Mouse (Mus musculus) lung, postnatal 4 days (tissue): ENCODE measurements at regions not wholly inside any gene's neighbourhood (a gene's known extent, or its start where the extent isn't known, plus 50 kb on each side); places are given as distances from the start of the nearest gene placed in this dataset.

ENCODE experiments used
- DNase-seq, 2 experiments: peaks; one replicate each; pipeline ENCODE4 v3.0.0; 2021

- DNase-seq: no peak
Measured at GRCm38 (mm10) chr1:105070661-105071455, 285.7 kb downstream of the Rnf152 start.

- no peak for DNase-seq
Measured at GRCm38 (mm10) chr1:105067902-105068301, 288.6 kb downstream of the Rnf152 start.

DNA sequence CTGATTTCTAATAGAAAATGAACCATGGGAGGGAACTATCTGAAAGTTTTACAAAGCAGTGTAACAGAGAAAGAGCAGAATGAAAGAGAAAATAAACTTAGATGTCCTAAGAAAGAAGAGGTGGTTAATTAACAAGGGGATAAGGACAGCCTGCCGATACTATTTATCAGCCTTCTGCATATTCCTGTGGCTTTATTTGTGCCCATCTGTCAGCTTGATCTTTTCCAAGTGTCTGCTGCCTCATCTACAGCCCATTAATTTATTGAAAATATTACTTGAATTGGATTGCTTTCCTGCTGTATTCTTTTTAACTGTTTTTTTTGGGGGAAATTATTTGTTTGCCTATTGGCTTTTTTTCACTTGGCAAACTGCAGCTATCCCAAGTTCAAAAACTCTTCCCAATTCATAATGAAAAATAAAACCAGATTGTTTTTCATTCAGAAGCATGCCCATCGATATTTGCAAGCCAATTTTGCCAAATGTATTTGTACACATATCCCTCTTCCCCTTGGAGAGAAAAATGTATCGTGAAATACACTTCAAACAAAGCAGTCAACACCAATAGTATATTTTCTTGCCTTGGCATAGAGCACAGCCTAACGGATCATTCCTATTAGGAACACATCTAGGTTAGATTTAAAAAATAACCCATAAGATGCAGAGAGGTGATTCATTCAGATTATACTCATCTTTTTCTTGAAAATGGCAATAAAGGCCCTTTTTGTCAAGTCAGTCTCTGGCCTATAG lies 289.3 kb downstream of the Rnf152 start:
- DNase-seq: no peak

DNA sequence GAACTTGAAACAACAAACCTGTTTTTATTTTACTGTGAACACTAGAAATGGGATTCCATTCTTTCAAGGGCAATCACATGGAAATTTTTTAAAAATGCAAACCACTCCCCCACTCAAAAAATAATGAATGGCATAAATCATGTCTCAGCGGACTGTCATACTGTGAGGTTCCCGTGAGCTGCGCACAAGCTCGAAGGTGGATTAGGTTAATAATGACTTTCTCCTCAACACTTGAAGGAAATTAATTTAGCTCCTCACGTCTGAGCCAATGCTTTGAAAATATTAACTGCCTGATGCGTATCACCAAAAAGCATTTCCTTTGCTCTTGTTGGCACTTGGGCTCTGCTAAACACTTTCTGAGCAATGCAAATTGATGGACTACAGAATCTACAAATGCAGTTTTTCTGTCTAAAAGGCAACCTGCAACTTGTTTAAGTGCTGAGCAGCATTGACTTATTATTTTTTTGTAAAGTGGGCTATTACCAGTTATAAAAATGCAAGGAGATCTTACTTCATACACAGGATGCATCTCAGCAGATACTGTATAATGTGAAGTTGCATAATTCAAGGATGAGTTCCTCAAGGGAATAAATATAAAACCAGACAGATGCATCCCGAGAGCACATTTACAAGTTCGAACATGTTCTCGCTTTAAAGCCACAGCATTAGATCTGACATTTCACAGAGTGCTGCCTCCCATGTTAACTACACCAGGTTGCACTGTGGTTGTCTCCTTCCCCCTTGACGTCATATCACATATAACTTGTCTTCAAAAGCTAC lies 282.4 kb downstream of the Cdh20 start:
- DNase-seq: no peak
